Mouse (Mus musculus) Patski (cell line): ENCODE data around the gene Fchsd2. TPM values are rescaled to one million over a fixed set of nuclear protein-coding genes. Genes with fewer than 3 reads are reported as not detected.

Experiments used
- ATAC-seq: fragments of 100-300 bp; one replicate; pipeline ENCODE4 v1.8.0; 2021
- CTCF ChIA-PET: fragments of 350-600 bp; sonication (Branson Sonifier 250); formaldehyde crosslinking; loops from one replicate; lab custom pipeline; 2022; ENCODE audit warnings: inconsistent platforms; lab: Charles Lee
- POLR2A ChIA-PET: fragments of 350-600 bp; sonication (Branson Sonifier 250); formaldehyde crosslinking; loops from one replicate; lab custom pipeline; 2022; ENCODE audit warnings: antibody characterized with exemption, inconsistent platforms; lab: Charles Lee
- DNase-seq: peaks from one replicate; pipeline ENCODE4 v3.0.0-alpha.2; 2011; ENCODE audit warnings: low read depth, low spot score
- H3K27me3 ChIP-seq: fragments of 371-371 bp; one replicate; pipeline ENCODE4 v1.5.1; 2021
- CTCF ChIP-seq: fragments of 100-300 bp; IDR thresholded peaks from one replicate; pipeline ENCODE4 v1.5.1; 2021
- in situ Hi-C: fragments of 300-500 bp; cut with MboI; formaldehyde crosslinking; loops from 3 replicates; pipeline ENCODE4 v1.11.1; 2018; ENCODE audit warnings: low pct_unique_long_range_greater_than_20kb, mixed read lengths
- polyA plus RNA-seq: library from polyadenylated mRNA; unstranded; gene quantifications from one replicate; pipeline ENCODE4 v1.2.3, GENCODE M21; 2021

The Fchsd2 gene
- polyA plus RNA-seq, 1 experiment from 2014 or later = 14.0 TPM

DNA sequence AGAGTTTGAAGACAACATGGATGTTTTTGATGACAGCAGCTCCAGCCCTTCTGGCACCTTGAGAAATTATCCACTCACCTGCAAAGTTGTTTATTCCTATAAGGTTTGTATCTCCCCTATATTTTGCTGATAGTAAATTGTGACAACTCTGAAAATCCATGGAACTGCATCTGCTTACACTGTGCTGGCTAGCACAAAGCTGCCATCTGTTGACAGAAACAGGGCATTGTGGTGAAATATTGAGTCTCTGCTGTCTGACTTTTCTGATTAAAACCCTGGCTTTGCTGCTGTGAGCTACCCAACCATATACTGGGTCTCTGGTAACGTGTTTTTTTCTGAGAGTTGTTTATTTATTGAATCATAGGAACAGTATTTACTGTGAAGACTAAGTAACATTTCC is 178.9 kb downstream of the Fchsd2 start:
- peak; percentile 55 for TF ChIP-seq CTCF
- ATAC-seq = no peak
- in situ Hi-C loops = no loop called here

DNA sequence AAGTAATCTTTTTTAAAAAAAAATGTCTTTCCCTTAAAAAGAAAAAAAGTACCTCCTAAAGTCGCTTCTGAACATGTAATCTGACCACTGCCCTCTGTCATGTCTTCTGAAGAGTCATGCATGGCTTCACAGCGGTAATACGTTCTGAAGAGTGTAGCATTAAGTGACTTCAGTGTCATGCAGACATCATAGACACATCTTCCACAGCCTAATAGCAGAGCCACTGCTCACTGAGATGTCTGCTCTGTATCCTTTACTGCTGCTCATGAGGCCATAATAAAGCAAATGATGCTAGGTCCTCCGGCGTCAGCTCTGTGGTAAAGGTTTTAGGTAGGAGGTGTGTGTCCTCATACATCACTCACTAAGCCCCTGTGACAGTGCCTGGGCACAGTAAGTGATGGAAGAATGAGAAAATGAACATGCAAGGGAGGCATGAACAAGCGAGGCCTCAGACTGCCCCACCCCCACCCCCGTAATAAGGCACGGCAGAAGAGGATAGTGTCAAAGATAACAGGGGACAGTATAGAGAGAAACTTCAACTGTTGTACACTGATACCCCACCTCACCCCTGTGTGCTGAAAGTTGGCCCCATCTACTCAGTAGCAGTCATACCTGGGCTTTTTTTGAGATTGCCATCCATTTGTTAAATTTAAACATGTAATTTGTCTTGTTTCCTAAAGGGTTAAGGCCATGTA is 179.9 kb downstream of the Fchsd2 start:
- no peak for DNase-seq
- in situ Hi-C loops = no loop called here
- ChIA-PET POLR2A (interaction anchor here (0.6 to 1.1 kb wide), 2 partner anchors 15 to 607 kb away, joined by 3 to 4 read pairs; no protein-coding TSS in a partner anchor), CTCF (interaction anchor here (1.0 to 1.8 kb wide), 9 partner anchors 11 to 284 kb away, joined by 3 to 7 read pairs (median 4); no protein-coding TSS in a partner anchor)
- H3K27me3 ChIP-seq = no peaks in the 10 kb centered on the region
- no peak for TF ChIP-seq CTCF
- no peak for ATAC-seq

More for the DNA sequence above, 178.9 kb downstream of the Fchsd2 start:
- POLR2A ChIA-PET = interaction anchor here (1.1 kb wide), 1 partner anchor 16 kb away, joined by 4 read pairs; no protein-coding TSS in a partner anchor
- CTCF ChIA-PET = interaction anchor here (0.7 to 1.8 kb wide), 9 partner anchors 10 to 283 kb away, joined by 3 to 7 read pairs (median 4); no protein-coding TSS in a partner anchor
- no peaks in the 10 kb centered on the region for H3K27me3 ChIP-seq
- DNase-seq = no peak

DNA sequence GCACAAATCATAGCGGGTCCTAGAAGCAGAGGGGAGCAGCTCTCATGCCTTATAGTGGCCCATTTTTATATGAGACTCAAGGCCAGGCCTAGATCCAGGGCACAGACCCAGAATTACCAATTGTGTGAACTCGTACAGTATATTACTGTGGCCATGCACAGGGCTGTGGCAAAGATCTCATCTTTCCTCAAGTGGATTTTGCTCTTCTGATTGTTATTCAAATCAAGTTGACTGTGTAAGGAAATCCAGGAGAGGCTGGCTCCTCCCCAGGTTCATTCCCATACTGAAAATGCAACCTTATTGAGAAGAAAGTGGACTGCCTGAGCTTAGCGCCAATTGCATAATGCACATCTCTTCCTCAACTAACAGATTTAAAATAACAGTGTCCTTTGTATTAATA is 190.1 kb downstream of the Fchsd2 start:
- TF ChIP-seq CTCF = no peak
- DNase-seq = no peak
- ATAC-seq = no peak
- ChIA-PET POLR2A (interaction anchor here (0.6 kb wide), 1 partner anchor 24 kb away, joined by 3 read pairs; no protein-coding TSS in a partner anchor), CTCF (interaction anchor here (0.7 to 1.3 kb wide), 2 partner anchors 49 to 340 kb away, joined by 3 read pairs; no protein-coding TSS in a partner anchor)
- H3K27me3 ChIP-seq = no peaks in the 10 kb centered on the region
- in situ Hi-C loops = loop anchor here (5.0 kb wide), 2 partner anchors 215 to 335 kb away; no protein-coding TSS in a partner anchor

DNA sequence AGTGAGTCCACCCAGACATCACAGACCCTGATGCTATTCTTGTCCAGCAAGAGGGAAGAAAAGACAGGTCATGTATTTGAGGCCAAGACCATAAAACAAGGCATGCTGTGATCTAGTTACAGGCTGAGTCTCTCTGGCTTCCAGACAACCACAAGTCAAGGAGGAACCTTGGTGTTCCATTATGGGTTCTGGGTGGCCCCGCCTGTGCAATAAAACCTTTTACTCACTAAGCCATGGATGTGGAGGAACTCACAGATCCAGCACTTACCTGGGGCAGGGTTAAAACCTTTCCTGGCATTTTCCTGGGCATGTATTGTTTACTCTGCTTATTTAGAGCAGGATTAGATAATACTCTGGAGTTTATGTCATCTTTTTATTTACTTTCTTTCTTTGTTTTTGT is 191.8 kb downstream of the Fchsd2 start:
- in situ Hi-C loops = loop anchor here (5.0 kb wide), 2 partner anchors 217 to 337 kb away; no protein-coding TSS in a partner anchor
- no peak for DNase-seq
- no peak for ATAC-seq
- ChIA-PET CTCF (interaction anchor here (1.0 kb wide), 1 partner anchor 223 kb away, joined by 4 read pairs; no protein-coding TSS in a partner anchor), POLR2A (no interaction called here)
- no peak for TF ChIP-seq CTCF
- H3K27me3 ChIP-seq = no peaks in the 10 kb centered on the region

DNA sequence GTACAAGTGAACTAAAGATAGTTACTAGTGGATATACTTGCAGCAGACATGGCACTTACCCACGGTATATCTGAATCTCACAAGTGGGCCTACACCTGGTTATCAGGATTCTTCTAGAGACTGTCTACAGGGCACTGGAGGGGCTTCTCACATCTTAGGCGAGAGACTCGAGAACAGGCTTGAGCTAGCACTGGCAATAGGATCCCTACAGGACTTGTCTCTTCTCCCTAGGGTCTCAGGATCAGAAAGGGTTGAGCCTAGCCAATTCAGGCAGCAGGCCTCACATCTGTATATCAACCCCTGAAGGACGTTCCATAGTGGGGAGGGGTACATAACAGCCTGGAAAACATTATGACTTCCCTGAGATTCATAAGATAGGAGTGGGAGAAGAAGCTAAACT is 194.2 kb downstream of the Fchsd2 start:
- POLR2A ChIA-PET = no interaction called here
- ATAC-seq = no peak
- no peak for TF ChIP-seq CTCF
- no peak for DNase-seq
- CTCF ChIA-PET = interaction anchor here (1.3 to 3.5 kb wide), 6 partner anchors 12 to 344 kb away, joined by 3 to 17 read pairs (median 8); no protein-coding TSS in a partner anchor
- in situ Hi-C loops = no loop called here
- no peaks in the 10 kb centered on the region for H3K27me3 ChIP-seq

DNA sequence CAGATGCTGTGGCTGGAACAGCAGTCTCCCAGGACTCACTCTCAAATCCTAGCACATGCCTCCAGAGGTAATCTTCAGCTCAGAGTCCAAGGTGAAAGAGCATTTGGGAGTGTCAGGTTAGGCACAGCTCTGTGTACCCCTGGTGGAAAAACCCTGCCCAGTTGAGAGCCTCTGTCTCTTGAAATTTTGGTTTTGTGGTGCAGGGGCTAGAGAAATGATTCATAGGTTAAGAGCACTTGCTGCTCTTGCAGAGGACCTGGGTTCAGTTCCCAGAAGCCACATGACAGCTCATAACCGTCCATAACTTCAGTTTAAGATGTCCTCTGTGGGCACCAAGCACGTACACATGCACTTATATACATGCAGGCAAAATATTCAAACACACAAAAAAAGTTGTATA is 195.2 kb downstream of the Fchsd2 start:
- POLR2A ChIA-PET = interaction anchor here (1.0 to 1.6 kb wide), 2 partner anchors 16 to 227 kb away, joined by 4 to 6 read pairs; no protein-coding TSS in a partner anchor

DNA sequence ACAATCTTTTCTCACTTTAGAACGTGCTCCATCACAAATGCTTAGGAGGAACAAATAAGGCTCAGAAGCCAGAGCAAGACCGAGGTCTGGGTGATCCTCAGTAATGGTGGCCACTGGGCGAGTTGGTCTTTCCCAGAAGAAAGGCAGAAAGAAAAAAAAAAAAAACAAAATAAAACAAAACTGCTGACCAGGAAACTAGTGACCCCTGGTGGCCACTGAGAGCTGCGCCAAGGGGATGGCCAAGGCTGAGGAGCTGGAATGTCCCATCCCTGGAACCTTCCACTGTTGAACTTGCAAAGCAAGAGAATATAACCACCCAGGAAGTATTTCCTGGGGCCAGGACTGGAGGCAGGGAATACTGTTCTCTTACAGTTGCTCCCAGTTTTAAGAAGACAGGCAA is 195.8 kb downstream of the Fchsd2 start:
- CTCF ChIA-PET = interaction anchor here (0.6 to 3.5 kb wide), 21 partner anchors 9 to 346 kb away, joined by 3 to 17 read pairs (median 4); partner anchors contain the start of gene Atg16l2
- ATAC-seq = no peak

More for the DNA sequence above, 195.2 kb downstream of the Fchsd2 start:
- in situ Hi-C loops = no loop called here
- H3K27me3 ChIP-seq = no peaks in the 10 kb centered on the region
- no peak for TF ChIP-seq CTCF
- CTCF ChIA-PET = interaction anchor here (0.9 to 3.5 kb wide), 14 partner anchors 10 to 345 kb away, joined by 3 to 17 read pairs (median 6); no protein-coding TSS in a partner anchor
- DNase-seq (no peak), ATAC-seq (no peak)

DNA sequence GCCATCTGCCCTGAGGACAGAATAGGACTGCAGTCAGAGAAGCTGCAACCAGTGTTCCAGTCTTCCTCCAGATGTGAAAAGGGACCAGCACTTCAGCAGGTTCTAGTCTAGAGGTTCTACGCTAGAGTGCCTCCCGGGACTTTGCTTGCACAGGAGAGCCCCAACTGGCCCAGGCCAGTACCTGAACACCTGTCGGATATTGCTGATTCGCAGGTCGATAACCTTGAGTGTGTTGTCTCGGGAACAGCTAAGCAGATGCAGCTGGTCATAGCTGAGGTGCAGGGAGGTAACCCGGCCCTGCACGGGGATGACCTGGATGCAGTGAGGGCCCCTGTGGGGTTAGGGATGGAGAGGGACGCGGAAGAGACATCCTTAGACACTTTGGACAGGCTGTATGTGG is 197.7 kb downstream of the Fchsd2 start:
- no peak for TF ChIP-seq CTCF
- POLR2A ChIA-PET = interaction anchor here (1.4 kb wide), 1 partner anchor 11 kb away, joined by 4 read pairs; the partner anchor contains the start of gene Atg16l2
- in situ Hi-C loops = no loop called here
- DNase-seq (no peak), ATAC-seq (no peak)
- CTCF ChIA-PET = interaction anchor here (3.0 kb wide), 1 partner anchor 15 kb away, joined by 13 read pairs; no protein-coding TSS in a partner anchor
- no peaks in the 10 kb centered on the region for H3K27me3 ChIP-seq

More for the DNA sequence above, 195.8 kb downstream of the Fchsd2 start:
- H3K27me3 ChIP-seq = no peaks in the 10 kb centered on the region
- DNase-seq = no peak
- in situ Hi-C loops = no loop called here
- POLR2A ChIA-PET = interaction anchor here (0.6 to 1.6 kb wide), 3 partner anchors 179 to 263 kb away, joined by 3 to 6 read pairs (median 3); no protein-coding TSS in a partner anchor
- peak; percentile 91 for TF ChIP-seq CTCF

DNA sequence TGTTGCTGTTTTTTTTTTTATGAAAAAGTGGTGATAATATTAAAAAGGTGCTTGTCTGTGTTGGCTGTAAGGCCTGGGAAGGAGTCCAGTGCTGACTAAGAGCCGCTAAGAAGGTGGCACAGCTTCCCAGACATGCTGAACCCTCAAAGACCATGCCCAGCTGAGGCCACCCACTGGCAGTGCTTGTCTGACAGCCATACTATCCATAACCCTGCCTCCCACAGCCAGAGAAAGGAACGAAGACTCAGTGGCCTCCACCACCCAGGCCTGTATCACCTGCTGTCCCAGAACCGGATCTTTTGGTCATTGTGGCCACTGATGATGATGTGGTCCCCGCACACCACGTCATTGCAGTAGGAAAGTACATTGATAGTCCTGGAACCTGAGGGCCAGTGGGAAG is 198.5 kb downstream of the Fchsd2 start:
- ChIA-PET CTCF (interaction anchor here (1.3 kb wide), 1 partner anchor 13 kb away, joined by 3 read pairs; no protein-coding TSS in a partner anchor), POLR2A (interaction anchor here (1.4 kb wide), 1 partner anchor 10 kb away, joined by 4 read pairs; the partner anchor contains the start of gene Atg16l2)
- TF ChIP-seq CTCF = no peak
- DNase-seq = no peak
- in situ Hi-C loops = no loop called here
- H3K27me3 ChIP-seq = no peaks in the 10 kb centered on the region
- no peak for ATAC-seq

DNA sequence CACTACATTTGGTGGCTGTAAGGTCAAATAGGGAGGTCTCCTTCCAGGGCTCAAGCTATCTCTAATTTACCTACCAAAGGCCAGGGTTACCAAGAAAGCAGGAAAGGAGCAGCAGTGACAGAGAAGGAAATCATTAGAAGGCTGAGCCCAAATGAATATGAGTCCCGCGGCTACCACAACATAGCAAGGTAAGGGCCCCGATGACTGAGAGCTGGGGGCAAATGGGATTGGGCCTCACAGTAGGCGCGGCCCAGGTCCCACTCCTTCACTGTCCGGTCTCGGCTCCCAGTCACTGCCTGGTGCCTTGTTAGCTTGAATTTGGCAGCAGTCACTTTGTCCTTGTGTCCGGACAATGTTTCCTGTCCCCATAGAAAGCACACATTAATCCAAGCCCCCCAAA is 199.0 kb downstream of the Fchsd2 start:
- ATAC-seq (no peak), DNase-seq (no peak)
- CTCF ChIA-PET = interaction anchor here (1.3 kb wide), 1 partner anchor 13 kb away, joined by 3 read pairs; no protein-coding TSS in a partner anchor
- POLR2A ChIA-PET = interaction anchor here (1.4 kb wide), 1 partner anchor 10 kb away, joined by 4 read pairs; the partner anchor contains the start of gene Atg16l2
- H3K27me3 ChIP-seq = no peaks in the 10 kb centered on the region
- in situ Hi-C loops = no loop called here
- no peak for TF ChIP-seq CTCF
